Mouse (Mus musculus): ENCODE data around the gene Gm20388. TPM values are rescaled to one million over a fixed set of nuclear protein-coding genes. Genes with fewer than 3 reads are reported as not detected.
A peak's percentile ranks its signal among the peaks of the same experiment; 100 is the strongest.

The Gm20388 gene
- total RNA-seq, 2 experiments from 2014 or later = 2.4 to 2.6 TPM

- DNase-seq (ENCODE audit: extremely low spot score in 1 of 2, low spot score in 2 of 2) = no peak
- intact Hi-C loops (cut with DNase I) = no loop called here
- Histone ChIP-seq H3K4me3 (no peak overlapping the region), H3K27ac (no peak overlapping the region)
- no peak for TF ChIP-seq CTCF (IDR thresholded peaks at IDR 0.05)
Observed at GRCm38 (mm10) chr8:122436146-122436545, 2525.5 kb downstream of the Gm20388 start.

- intact Hi-C loops (cut with DNase I) = no loop called here
- H3K4me3 ChIP-seq = no peak overlapping the region
- DNase-seq (ENCODE audit: extremely low spot score in 1 of 2, low spot score in 2 of 2) = no peak
- TF ChIP-seq CTCF (IDR thresholded peaks at IDR 0.05) = no peak
- no peak overlapping the region for H3K27ac ChIP-seq
Observed at GRCm38 (mm10) chr8:122436586-122437125, 2526.0 kb downstream of the Gm20388 start.

DNA sequence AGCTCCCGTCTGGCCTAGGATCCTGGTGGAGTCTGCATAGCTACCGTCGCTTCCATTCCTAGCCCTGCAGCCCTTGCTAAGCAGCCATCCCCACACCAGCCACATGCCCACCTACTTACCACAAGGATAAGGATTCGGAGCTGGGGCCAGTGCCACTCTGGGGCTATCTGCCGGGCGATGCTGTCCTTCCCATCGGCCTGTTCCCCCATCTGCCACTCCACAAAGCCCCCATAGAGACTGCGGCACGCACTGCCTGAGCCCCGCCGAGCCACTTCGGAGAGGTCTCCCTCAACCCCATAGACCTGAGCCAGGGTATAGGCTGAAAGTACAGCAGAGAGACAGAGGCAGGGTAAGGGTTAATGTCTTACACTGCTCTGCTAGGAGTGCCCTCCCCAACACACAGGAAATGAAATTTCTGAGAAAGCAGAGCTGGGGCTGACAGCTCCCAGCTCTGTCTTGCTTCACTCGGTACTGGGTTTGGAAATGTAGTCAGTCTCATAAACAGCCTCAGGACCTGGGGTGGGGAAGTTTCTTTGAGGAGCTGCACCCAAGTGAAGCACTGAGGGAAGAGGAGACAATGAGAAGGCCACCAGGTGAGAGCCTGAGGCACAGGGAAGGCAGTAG lies 2527.2 kb downstream of the Gm20388 start:
- Histone ChIP-seq H3K27ac (no peak overlapping the region), H3K4me3 (no peak overlapping the region)
- TF ChIP-seq CTCF (IDR thresholded peaks at IDR 0.05) = no peak
- no peak for DNase-seq (ENCODE audit: extremely low spot score in 1 of 2, low spot score in 2 of 2)
- intact Hi-C loops (cut with DNase I) = no loop called here

GRCm38 (mm10) chr8:122439336-122439735 lies 2528.7 kb downstream of the Gm20388 start:
- H3K27ac ChIP-seq = no peak overlapping the region
- no peak for DNase-seq (ENCODE audit: extremely low spot score in 1 of 2, low spot score in 2 of 2)
- no peak overlapping the region for H3K4me3 ChIP-seq
- intact Hi-C loops (cut with DNase I) = no loop called here
- no peak for TF ChIP-seq CTCF (IDR thresholded peaks at IDR 0.05)

DNA sequence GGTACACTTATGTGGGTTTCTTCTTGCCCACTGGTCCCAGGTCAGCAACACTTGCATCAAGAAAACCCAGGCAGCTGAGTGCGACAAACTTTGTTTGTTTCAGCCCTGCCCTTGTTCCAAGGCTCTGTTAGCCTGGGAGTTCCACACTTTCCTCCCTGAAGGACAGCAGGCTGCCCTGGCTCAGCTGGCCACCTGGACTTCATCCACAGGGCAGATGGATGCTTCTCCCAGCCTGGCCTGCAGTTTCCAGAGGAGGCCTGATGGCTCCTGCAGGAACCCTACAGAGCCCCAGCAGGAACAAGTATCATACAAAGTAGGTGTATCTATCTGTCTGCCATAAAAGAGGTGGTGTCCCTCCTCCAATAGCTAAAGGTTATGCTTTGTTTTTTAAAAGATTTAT lies 2530.7 kb downstream of the Gm20388 start:
- intact Hi-C loops (cut with DNase I) = loop anchor here (5.0 kb wide), 2 partner anchors 64 to 159 kb away; partner anchors contain the start of genes Zc3h18 and Zfpm1

DNA sequence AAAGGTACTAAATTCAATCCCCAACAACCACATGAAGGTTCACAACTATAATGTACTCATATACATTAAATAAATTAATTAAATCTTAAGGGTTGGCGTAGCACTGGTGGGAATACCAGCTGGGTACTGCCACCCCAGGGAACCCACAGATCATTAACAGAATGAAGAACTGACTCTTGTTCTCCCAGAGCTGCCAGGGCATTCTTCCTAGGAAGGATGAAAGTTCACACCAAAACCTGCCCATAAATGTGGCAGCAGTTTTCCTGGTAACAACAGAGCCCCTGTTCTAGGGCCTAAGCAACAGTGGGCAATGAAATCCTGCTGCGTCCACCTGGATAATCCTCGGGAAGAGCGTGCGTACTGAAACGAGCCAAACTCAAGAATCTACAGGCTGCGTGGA lies 2531.7 kb downstream of the Gm20388 start:
- TF ChIP-seq CTCF (IDR thresholded peaks at IDR 0.05) = no peak
- H3K27ac ChIP-seq = no peak overlapping the region
- peak overlapping the region; percentile 69 for H3K4me3 ChIP-seq
- no peak for DNase-seq (ENCODE audit: extremely low spot score in 1 of 2, low spot score in 2 of 2)
- intact Hi-C loops (cut with DNase I) = loop anchor here (5.0 kb wide), 2 partner anchors 65 to 160 kb away; partner anchors contain the start of genes Zc3h18 and Zfpm1

More for the DNA sequence above, 2530.7 kb downstream of the Gm20388 start:
- no peak for TF ChIP-seq CTCF (IDR thresholded peaks at IDR 0.05)
- no peak overlapping the region for H3K27ac ChIP-seq
- no peak for DNase-seq (ENCODE audit: extremely low spot score in 1 of 2, low spot score in 2 of 2)
- no peak overlapping the region for H3K4me3 ChIP-seq

DNA sequence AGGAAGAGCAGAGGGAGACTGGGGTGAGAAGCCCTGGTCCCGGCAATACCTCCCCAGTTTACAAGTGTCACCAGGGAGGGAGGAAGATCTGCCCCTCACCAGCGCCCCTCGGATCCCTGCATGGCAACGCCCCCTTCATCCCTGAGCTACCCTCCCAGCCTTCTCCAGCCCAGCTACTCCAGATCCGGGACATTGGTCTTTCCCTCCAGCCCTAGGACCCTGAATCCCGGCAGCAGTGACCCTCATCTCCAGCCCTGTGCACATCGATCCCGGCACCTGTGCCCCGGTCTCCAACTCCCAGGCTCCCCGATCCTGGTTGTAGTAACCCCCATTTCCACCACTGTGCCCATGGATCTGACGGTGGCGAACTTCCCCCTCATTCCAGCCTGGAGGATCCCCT lies 2532.1 kb downstream of the Gm20388 start:
- intact Hi-C loops (cut with DNase I) = loop anchor here (1.0 to 5.0 kb wide), 3 partner anchors 34 to 160 kb away; partner anchors contain the start of genes Ctu2, Rnf166, Zc3h18 and Zfpm1
- TF ChIP-seq CTCF (IDR thresholded peaks at IDR 0.05) = no peak
- Histone ChIP-seq H3K4me3 (peak overlapping the region; percentile 69), H3K27ac (peak overlapping the region; percentile 58)
- DNase-seq (ENCODE audit: extremely low spot score in 1 of 2, low spot score in 2 of 2) = no peak

GRCm38 (mm10) chr8:122443262-122444006 lies 2532.8 kb downstream of the Gm20388 start, which contains the start of gene Mvd:
Gene Mvd, minus strand, starts transcription at chr8:122443422.
- intact Hi-C loops (cut with DNase I) = loop anchor here (1.0 to 5.0 kb wide), 3 partner anchors 33 to 161 kb away; partner anchors contain the start of genes Ctu2, Rnf166, Zc3h18 and Zfpm1
- Histone ChIP-seq H3K27ac (peak within 1 kb of the TSS; percentile 97), H3K4me3 (peak within 1 kb of the TSS; percentile 69)
- TF ChIP-seq CTCF (IDR thresholded peaks at IDR 0.05) = peak; percentile 20
- DNase-seq (ENCODE audit: extremely low spot score in 1 of 2, low spot score in 2 of 2) = peak; percentile 98 to 99

GRCm38 (mm10) chr8:122444058-122444748 lies 2533.6 kb downstream of the Gm20388 start:
- H3K4me3 ChIP-seq = peak overlapping the region; percentile 69
- DNase-seq (ENCODE audit: extremely low spot score in 1 of 2, low spot score in 2 of 2) = peak; percentile 66 to 77
- H3K27ac ChIP-seq = peak overlapping the region; percentile 97
- intact Hi-C loops (cut with DNase I) = loop anchor here (5.0 kb wide), 2 partner anchors 67 to 162 kb away; partner anchors contain the start of genes Zc3h18 and Zfpm1
- no peak for TF ChIP-seq CTCF (IDR thresholded peaks at IDR 0.05)

GRCm38 (mm10) chr8:122445203-122445602 lies 2534.6 kb downstream of the Gm20388 start:
- peak overlapping the region; percentile 9 for H3K27ac ChIP-seq
- no peak for DNase-seq (ENCODE audit: extremely low spot score in 1 of 2, low spot score in 2 of 2)
- intact Hi-C loops (cut with DNase I) = no loop called here
- TF ChIP-seq CTCF (IDR thresholded peaks at IDR 0.05) = peak; percentile 7
- H3K4me3 ChIP-seq = peak overlapping the region; percentile 69; the same call in 1 of the 2 replicates

DNA sequence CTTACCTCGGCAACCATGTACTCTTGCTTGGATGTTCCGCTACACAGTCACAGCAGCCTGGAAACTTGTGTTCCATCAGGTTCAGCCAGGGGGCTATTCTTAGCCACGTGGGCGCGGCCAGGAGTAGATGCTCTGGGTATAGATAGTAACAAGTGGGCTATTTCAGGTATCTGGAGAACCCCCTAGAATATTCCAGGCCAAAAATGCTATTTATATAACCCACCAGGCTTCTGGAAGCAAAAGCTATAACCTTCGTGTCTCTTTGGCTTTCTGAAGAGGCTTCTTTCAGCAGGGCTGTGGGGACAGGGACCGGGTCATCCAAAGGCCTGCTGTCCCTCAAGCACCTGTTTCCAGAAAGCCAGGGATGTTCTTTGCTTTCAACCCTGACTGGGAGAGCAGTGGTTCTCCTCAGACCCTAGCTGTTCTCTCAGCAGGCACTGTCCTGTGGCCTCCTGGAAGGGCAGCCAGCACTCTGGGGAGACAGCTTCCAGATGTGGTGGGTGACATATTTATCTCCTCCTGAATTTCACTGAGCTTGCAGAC lies 2540.6 kb downstream of the Gm20388 start:
- H3K4me3 ChIP-seq = no peak overlapping the region
- no peak for DNase-seq (ENCODE audit: extremely low spot score in 1 of 2, low spot score in 2 of 2)
- no peak for TF ChIP-seq CTCF (IDR thresholded peaks at IDR 0.05)
- intact Hi-C loops (cut with DNase I) = no loop called here
- H3K27ac ChIP-seq = no peak overlapping the region
